Mouse (Mus musculus): Measurements from ENCODE around the gene Coa7. TPM values are rescaled to one million over a fixed set of nuclear protein-coding genes. Genes with fewer than 3 reads are reported as not detected.

Coa7 gene
- polyA plus RNA-seq, 1 experiment = 16.8 TPM

DNA sequence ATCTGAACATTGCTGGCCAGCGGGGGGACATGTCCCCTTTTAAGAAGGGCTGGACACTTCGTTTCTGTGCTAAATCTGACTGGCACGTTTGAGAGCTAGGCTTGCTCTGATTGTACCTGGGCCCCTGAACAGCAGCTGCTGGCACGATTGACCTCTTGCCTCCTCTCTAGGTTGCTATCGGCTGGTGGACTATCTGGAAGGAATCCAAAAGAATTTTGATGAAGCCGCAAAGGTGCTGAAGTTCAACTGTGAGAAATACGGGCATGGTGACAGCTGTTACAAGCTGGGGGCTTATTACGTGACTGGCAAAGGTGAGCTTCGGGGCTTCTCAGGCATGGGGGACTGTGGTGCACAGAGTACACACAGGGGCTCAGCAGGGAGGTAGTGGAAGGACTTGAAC is 4.1 kb downstream of the Coa7 start:
- TF ChIP-seq CTCF (IDR thresholded peaks at IDR 0.05; ENCODE audit: borderline replicate concordance, insufficient read depth, low read depth, low read length) = no peak
- no peaks in the 10 kb centered on the region for H3K27me3 ChIP-seq (ENCODE audit: control insufficient read depth, insufficient read depth, low read length)
- DNase-seq = no peak
- H3K27ac ChIP-seq (ENCODE audit: insufficient read depth, low read length) = no peak overlapping the region
- no peaks in the 10 kb centered on the region; the same call in 1 of the 2 replicates for H3K4me1 ChIP-seq (ENCODE audit: control insufficient read depth, insufficient read depth, low read length)
- H3K4me3 ChIP-seq (replicated peaks; ENCODE audit: insufficient read depth, low read depth, low read length) = no peak overlapping the region
- 63% methylated on average over 9 of the region's 9 CpGs for WGBS

GRCm38 (mm10) chr4:108335413-108335812 is 7.5 kb downstream of the Coa7 start:
- peaks cover 14% of the 10 kb centered on the region for H3K4me1 ChIP-seq (ENCODE audit: control insufficient read depth, insufficient read depth, low read length)
- no peaks in the 10 kb centered on the region for H3K27me3 ChIP-seq (ENCODE audit: control insufficient read depth, insufficient read depth, low read length)
- 83% methylated on average over 6 of the region's 6 CpGs for WGBS
- H3K27ac ChIP-seq (ENCODE audit: insufficient read depth, low read length) = no peak overlapping the region
- H3K4me3 ChIP-seq (replicated peaks; ENCODE audit: insufficient read depth, low read depth, low read length) = no peak overlapping the region
- no peak for TF ChIP-seq POLR2A (IDR thresholded peaks at IDR 0.05; ENCODE audit: borderline replicate concordance, insufficient read depth, low read length)
- TF ChIP-seq CTCF (IDR thresholded peaks at IDR 0.05; ENCODE audit: borderline replicate concordance, insufficient read depth, low read depth, low read length) = no peak
- DNase-seq = no peak

GRCm38 (mm10) chr4:108336765-108337164 is 8.8 kb downstream of the Coa7 start:
- H3K27ac ChIP-seq (ENCODE audit: insufficient read depth, low read length) = no peak overlapping the region
- no peaks in the 10 kb centered on the region for H3K27me3 ChIP-seq (ENCODE audit: control insufficient read depth, insufficient read depth, low read length)
- WGBS = 82% methylated on average over 2 of the region's 2 CpGs

GRCm38 (mm10) chr4:108337817-108338216 is 9.9 kb downstream of the Coa7 start:
- DNase-seq = no peak
- Histone ChIP-seq H3K4me3 (replicated peaks; ENCODE audit: insufficient read depth, low read depth, low read length) (no peak overlapping the region), H3K27me3 (ENCODE audit: control insufficient read depth, insufficient read depth, low read length) (no peaks in the 10 kb centered on the region), H3K4me1 (ENCODE audit: control insufficient read depth, insufficient read depth, low read length) (peaks cover 14% of the 10 kb centered on the region), H3K27ac (ENCODE audit: insufficient read depth, low read length) (peak overlapping the region; percentile 8; the same call in 1 of the 2 replicates)
- TF ChIP-seq CTCF (IDR thresholded peaks at IDR 0.05; ENCODE audit: borderline replicate concordance, insufficient read depth, low read depth, low read length) (no peak), POLR2A (IDR thresholded peaks at IDR 0.05; ENCODE audit: borderline replicate concordance, insufficient read depth, low read length) (no peak)
- 33% methylated on average over 3 of the region's 3 CpGs for WGBS

More at GRCm38 (mm10) chr4:108336765-108337164, 8.8 kb downstream of the Coa7 start:
- Histone ChIP-seq H3K4me3 (replicated peaks; ENCODE audit: insufficient read depth, low read depth, low read length) (no peak overlapping the region), H3K4me1 (ENCODE audit: control insufficient read depth, insufficient read depth, low read length) (peaks cover 14% of the 10 kb centered on the region)
- no peak for DNase-seq
- TF ChIP-seq POLR2A (IDR thresholded peaks at IDR 0.05; ENCODE audit: borderline replicate concordance, insufficient read depth, low read length) (no peak), CTCF (IDR thresholded peaks at IDR 0.05; ENCODE audit: borderline replicate concordance, insufficient read depth, low read depth, low read length) (no peak)

DNA sequence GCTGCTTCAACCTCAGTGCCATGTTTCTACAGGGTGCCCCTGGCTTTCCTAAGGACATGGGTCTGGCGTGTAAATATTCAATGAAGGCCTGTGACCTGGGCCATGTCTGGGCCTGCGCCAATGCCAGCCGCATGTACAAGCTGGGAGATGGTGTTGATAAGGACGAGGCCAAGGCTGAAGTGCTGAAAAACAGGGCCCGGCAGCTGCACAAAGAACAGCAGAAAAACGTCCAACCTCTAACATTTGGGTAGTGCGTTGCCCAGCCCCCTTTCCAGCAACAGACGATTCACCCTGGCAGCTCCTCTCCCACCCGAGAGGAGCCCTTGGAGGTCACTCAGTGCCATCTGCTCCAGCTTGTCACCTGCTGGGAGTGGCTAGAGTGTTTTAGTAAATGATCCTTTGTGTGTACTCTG is 10.4 kb downstream of the Coa7 start:
- H3K4me3 ChIP-seq (replicated peaks; ENCODE audit: insufficient read depth, low read depth, low read length) = no peak overlapping the region
- no peaks in the 10 kb centered on the region for H3K27me3 ChIP-seq (ENCODE audit: control insufficient read depth, insufficient read depth, low read length)
- TF ChIP-seq CTCF (IDR thresholded peaks at IDR 0.05; ENCODE audit: borderline replicate concordance, insufficient read depth, low read depth, low read length) (no peak), POLR2A (IDR thresholded peaks at IDR 0.05; ENCODE audit: borderline replicate concordance, insufficient read depth, low read length) (no peak)
- peak; percentile 61 to 66 for DNase-seq
- peaks cover 14% of the 10 kb centered on the region for H3K4me1 ChIP-seq (ENCODE audit: control insufficient read depth, insufficient read depth, low read length)
- WGBS = 18% methylated on average over 9 of the region's 9 CpGs
- peak overlapping the region; percentile 8; the same call in 1 of the 2 replicates for H3K27ac ChIP-seq (ENCODE audit: insufficient read depth, low read length)

- DNase-seq = peak; percentile 20 to 37
- Histone ChIP-seq H3K27me3 (ENCODE audit: control insufficient read depth, insufficient read depth, low read length) (no peaks in the 10 kb centered on the region), H3K4me3 (replicated peaks; ENCODE audit: insufficient read depth, low read depth, low read length) (no peak overlapping the region), H3K4me1 (ENCODE audit: control insufficient read depth, insufficient read depth, low read length) (peaks cover 14% of the 10 kb centered on the region), H3K27ac (ENCODE audit: insufficient read depth, low read length) (peak overlapping the region; percentile 13)
- TF ChIP-seq POLR2A (IDR thresholded peaks at IDR 0.05; ENCODE audit: borderline replicate concordance, insufficient read depth, low read length) (no peak), CTCF (IDR thresholded peaks at IDR 0.05; ENCODE audit: borderline replicate concordance, insufficient read depth, low read depth, low read length) (no peak)
- WGBS = 49% methylated on average over 10 of the region's 10 CpGs
These were observed 10.9 kb downstream of the Coa7 start for GRCm38 (mm10) chr4:108338811-108339210.

DNA sequence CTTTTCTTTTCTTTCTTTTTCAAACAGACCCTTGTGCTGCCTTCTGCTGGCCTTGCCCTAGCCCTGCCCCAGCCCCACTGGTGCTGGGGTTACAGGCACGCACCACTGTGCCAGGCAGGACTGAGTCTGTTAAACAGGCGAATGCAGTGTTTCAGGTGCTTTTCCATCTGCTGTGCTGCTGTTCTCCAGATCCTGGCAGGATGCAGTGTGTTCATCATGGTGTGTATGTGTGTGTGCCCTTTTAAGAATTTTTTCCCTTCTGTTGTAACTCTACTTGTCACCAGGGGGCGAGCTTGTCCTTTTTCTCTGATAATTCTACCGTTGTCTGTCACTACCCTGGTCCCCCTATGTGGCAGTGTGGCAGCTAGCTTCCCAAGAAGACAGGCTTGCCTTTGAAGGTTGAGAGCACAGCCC is 11.3 kb downstream of the Coa7 start:
- WGBS = 6% methylated on average over 4 of the region's 4 CpGs
- peak overlapping the region; percentile 13 for H3K27ac ChIP-seq (ENCODE audit: insufficient read depth, low read length)
- TF ChIP-seq CTCF (IDR thresholded peaks at IDR 0.05; ENCODE audit: borderline replicate concordance, insufficient read depth, low read depth, low read length) (peak; percentile 69), POLR2A (IDR thresholded peaks at IDR 0.05; ENCODE audit: borderline replicate concordance, insufficient read depth, low read length) (no peak)

GRCm38 (mm10) chr4:108344631-108345083 is 16.7 kb downstream of the Coa7 start:
- Histone ChIP-seq H3K4me1 (ENCODE audit: control insufficient read depth, insufficient read depth, low read length) (no peaks in the 10 kb centered on the region), H3K27me3 (ENCODE audit: control insufficient read depth, insufficient read depth, low read length) (no peaks in the 10 kb centered on the region), H3K4me3 (replicated peaks; ENCODE audit: insufficient read depth, low read depth, low read length) (no peak overlapping the region), H3K27ac (ENCODE audit: insufficient read depth, low read length) (no peak overlapping the region)
- DNase-seq = no peak
- TF ChIP-seq POLR2A (IDR thresholded peaks at IDR 0.05; ENCODE audit: borderline replicate concordance, insufficient read depth, low read length) (no peak), CTCF (IDR thresholded peaks at IDR 0.05; ENCODE audit: borderline replicate concordance, insufficient read depth, low read depth, low read length) (no peak)
- WGBS = 20% methylated on average over 7 of the region's 7 CpGs

More for the DNA sequence above, 11.3 kb downstream of the Coa7 start:
- peaks cover 14% of the 10 kb centered on the region for H3K4me1 ChIP-seq (ENCODE audit: control insufficient read depth, insufficient read depth, low read length)
- no peaks in the 10 kb centered on the region for H3K27me3 ChIP-seq (ENCODE audit: control insufficient read depth, insufficient read depth, low read length)
- peak; percentile 66 to 70 for DNase-seq
- no peak overlapping the region for H3K4me3 ChIP-seq (replicated peaks; ENCODE audit: insufficient read depth, low read depth, low read length)

Data from cerebellum, adult 2 months (tissue).